Mouse (Mus musculus) hindbrain, embryonic 11.5 days (tissue): Measurements from ENCODE around the gene Dus1l. TPM values are rescaled to one million over a fixed set of nuclear protein-coding genes. Genes with fewer than 3 reads are reported as not detected.

Experiments used
- ATAC-seq: fragments of 200-750 bp; cut with Nextera tagmentation; 2 replicates; pipeline ENCODE4 v1.8.0; 2017; ENCODE audit warnings: mild to moderate bottlenecking, moderate TSS enrichment, moderate library complexity; ENCODE audit not compliant: low FRiP score
- DNase-seq: peaks from one replicate; pipeline ENCODE4 v3.0.0-alpha.2; 2015; ENCODE audit warnings: low spot score
- H3K27ac ChIP-seq: fragments of 300-500 bp; sonication (generic); 2 replicates; pipeline ENCODE4 v1.5.1; 2014; ENCODE audit warnings: mild to moderate bottlenecking, low read depth, low read length
- H3K27me3 ChIP-seq: fragments of 300-500 bp; sonication (generic); 2 replicates; pipeline ENCODE4 v1.6.1; 2014; ENCODE audit warnings: mild to moderate bottlenecking, low read length, moderate library complexity, mixed read lengths; ENCODE audit not compliant: control insufficient read depth, insufficient read depth
- H3K36me3 ChIP-seq: fragments of 300-500 bp; sonication (generic); 2 replicates; pipeline ENCODE4 v1.6.1; 2014; ENCODE audit warnings: mild to moderate bottlenecking, low read length, moderate library complexity, mixed read lengths; ENCODE audit not compliant: control insufficient read depth, insufficient read depth
- H3K4me1 ChIP-seq: fragments of 300-500 bp; sonication (generic); replicated peaks from 2 replicates; pipeline ENCODE4 v1.6.1; 2014; ENCODE audit warnings: low read length, mixed read lengths; ENCODE audit not compliant: control insufficient read depth, insufficient read depth
- H3K4me2 ChIP-seq: fragments of 300-500 bp; sonication (generic); replicated peaks from 2 replicates; pipeline ENCODE4 v1.6.1; 2014; ENCODE audit warnings: mild to moderate bottlenecking, low read depth, low read length
- H3K4me3 ChIP-seq: fragments of 300-500 bp; sonication (generic); 2 replicates; pipeline ENCODE4 v1.5.1; 2014; ENCODE audit warnings: low read depth, low read length
- H3K9ac ChIP-seq: fragments of 300-500 bp; sonication (generic); 2 replicates; pipeline ENCODE4 v1.6.1; 2014; ENCODE audit warnings: low read depth, low read length
- H3K9me3 ChIP-seq: fragments of 300-500 bp; sonication (generic); 2 replicates; pipeline ENCODE4 v1.6.1; 2016; ENCODE audit warnings: low read length; ENCODE audit not compliant: control insufficient read depth
- whole genome bisulfite sequencing: fragments of 180-500 bp; shearing (Covaris S2); extraction: QIAGEN DNeasy Blood & Tissue Kit; methylation state at CpG from one replicate; pipeline ENCODE4 v1.1.7; 2014; 5-methylcytosine and 5-hydroxymethylcytosine counted together
- polyA plus RNA-seq: library from polyadenylated mRNA; unstranded; fragments of >200 nt; fragmentation: Nextera tagmentation; extraction: Ambion mirVana; gene quantifications from 2 replicates; pipeline ENCODE4 v1.2.1, GENCODE M21; 2014

Gene Dus1l
- polyA plus RNA-seq, 1 experiment from 2014 or later, result 70.9 TPM

- WGBS, result 87% methylated on average over 14 of the region's 14 CpGs
- DNase-seq (no peak), ATAC-seq (no peak)
- Histone ChIP-seq H3K4me1 (peaks cover 33% of the 10 kb centered on the region), H3K27me3 (no peaks in the 10 kb centered on the region), H3K36me3 (peaks cover 27% of the 10 kb centered on the region), H3K9me3 (no peaks in the 10 kb centered on the region), H3K4me2 (peak overlapping the region; percentile 96), H3K27ac (no peak overlapping the region), H3K9ac (peak overlapping the region; percentile 16), H3K4me3 (no peak overlapping the region; the same call in 1 of the 2 replicates)
Observed at GRCm38 (mm10) chr11:120821076-120821922, 25.1 kb upstream of the Dus1l start.

DNA sequence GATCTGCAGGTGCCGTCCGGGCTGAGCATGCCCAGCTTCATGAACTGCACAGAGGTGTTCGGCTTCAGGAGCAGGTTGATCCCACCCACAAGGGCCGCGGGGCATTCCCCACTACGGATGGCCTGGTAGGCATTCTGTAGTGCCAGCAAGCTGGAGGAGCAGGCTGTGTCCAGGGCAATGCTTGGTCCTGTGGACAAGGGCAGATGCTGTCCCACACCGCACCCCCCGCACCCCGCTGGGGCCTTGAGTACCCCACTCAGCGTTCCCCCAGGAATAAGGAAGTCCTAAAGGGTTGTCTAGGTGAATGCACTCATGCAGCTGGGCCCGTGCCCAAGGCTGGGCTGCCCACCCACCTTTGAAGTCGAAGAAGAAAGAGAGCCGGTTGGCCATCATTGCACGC is 24.3 kb upstream of the Dus1l start:
- Histone ChIP-seq H3K9ac (no peak overlapping the region), H3K27me3 (no peaks in the 10 kb centered on the region), H3K4me1 (peaks cover 28% of the 10 kb centered on the region), H3K4me2 (no peak overlapping the region), H3K27ac (no peak overlapping the region), H3K9me3 (no peaks in the 10 kb centered on the region), H3K36me3 (peaks cover 34% of the 10 kb centered on the region), H3K4me3 (no peak overlapping the region)
- no peak for DNase-seq
- WGBS, result 94% methylated on average over 14 of the region's 14 CpGs
- ATAC-seq, result no peak

DNA sequence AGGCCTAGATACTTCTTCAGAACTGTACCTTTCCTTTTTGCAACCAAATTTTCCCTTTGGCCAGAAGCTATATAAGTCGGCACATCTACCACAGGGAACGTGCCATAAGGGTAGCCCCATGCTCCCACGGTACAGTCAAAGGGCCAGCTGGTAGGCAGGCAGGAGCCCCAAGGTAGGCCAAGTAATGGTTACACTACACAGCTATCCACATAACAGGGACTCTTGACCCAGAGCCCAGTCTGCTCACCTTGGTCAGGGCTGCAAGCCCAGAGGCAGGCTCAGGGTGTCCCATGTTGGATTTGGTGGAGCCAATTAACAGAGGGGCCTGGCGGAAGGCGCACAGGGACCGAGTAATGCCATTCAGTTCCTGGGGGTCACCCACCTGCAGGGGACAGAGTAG is 23.4 kb upstream of the Dus1l start:
- 92% methylated on average over 6 of the region's 6 CpGs for WGBS
- Histone ChIP-seq H3K36me3 (peaks cover 43% of the 10 kb centered on the region), H3K9ac (no peak overlapping the region), H3K4me1 (peaks cover 21% of the 10 kb centered on the region), H3K4me3 (no peak overlapping the region), H3K27ac (no peak overlapping the region), H3K9me3 (no peaks in the 10 kb centered on the region), H3K27me3 (no peaks in the 10 kb centered on the region), H3K4me2 (no peak overlapping the region)
- ATAC-seq (no peak), DNase-seq (no peak)

- no peak overlapping the region for H3K9ac ChIP-seq
- peaks cover 55% of the 10 kb centered on the region for H3K36me3 ChIP-seq
- no peak overlapping the region for H3K27ac ChIP-seq
- 94% methylated on average over 13 of the region's 13 CpGs for WGBS
- ATAC-seq, result no peak
- no peaks in the 10 kb centered on the region for H3K9me3 ChIP-seq
- H3K27me3 ChIP-seq, result no peaks in the 10 kb centered on the region
- DNase-seq, result no peak
- H3K4me1 ChIP-seq, result peaks cover 21% of the 10 kb centered on the region
- H3K4me2 ChIP-seq, result no peak overlapping the region
- H3K4me3 ChIP-seq, result no peak overlapping the region
Observed at GRCm38 (mm10) chr11:120818251-120818650, 22.0 kb upstream of the Dus1l start.

DNA sequence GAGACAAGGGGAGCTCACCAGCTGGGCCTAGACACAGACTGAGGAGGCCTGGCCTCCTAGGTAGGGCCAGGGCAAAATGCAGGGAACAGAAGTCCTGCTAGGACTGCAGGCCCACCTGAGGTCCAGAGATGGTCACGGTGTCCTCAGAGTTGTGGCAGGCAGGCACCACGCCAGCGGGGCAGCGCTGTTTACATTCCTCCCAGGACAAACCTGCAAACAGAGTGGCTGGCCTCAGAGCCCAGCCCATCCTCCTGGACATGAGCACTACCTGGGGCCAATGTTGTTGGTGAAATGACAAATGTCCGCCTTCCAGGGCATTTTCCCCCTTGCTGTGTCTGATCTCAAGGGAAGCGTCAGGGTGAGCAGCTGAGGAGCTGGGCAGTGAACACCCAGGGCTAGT is 21.2 kb upstream of the Dus1l start:
- H3K9me3 ChIP-seq, result no peaks in the 10 kb centered on the region
- no peak for DNase-seq
- H3K9ac ChIP-seq, result no peak overlapping the region
- H3K4me1 ChIP-seq, result peaks cover 16% of the 10 kb centered on the region
- H3K27me3 ChIP-seq, result no peaks in the 10 kb centered on the region
- H3K27ac ChIP-seq, result no peak overlapping the region
- H3K4me2 ChIP-seq, result no peak overlapping the region
- no peak for ATAC-seq
- no peak overlapping the region for H3K4me3 ChIP-seq
- 94% methylated on average over 6 of the region's 6 CpGs for WGBS
- peaks cover 61% of the 10 kb centered on the region for H3K36me3 ChIP-seq

DNA sequence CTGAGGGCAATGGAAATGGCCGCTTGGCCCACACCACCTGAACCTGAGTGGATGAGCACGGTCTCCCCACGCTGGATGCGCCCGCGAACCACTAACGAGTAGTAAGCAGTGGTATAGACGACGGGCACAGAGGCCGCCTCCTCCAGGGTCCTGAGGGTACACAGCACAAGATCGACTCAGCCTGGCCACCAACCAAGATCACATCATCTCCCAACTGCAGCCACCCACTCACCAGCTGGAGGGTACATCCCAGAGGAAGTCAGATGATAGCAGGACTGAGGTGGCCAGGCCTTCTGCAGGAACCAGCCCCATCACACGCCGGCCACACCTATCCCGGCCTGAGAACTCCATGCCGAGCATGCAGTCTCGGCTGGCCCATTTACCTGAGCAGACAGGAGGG is 15.9 kb upstream of the Dus1l start:
- H3K27ac ChIP-seq, result no peak overlapping the region
- no peaks in the 10 kb centered on the region for H3K4me1 ChIP-seq
- DNase-seq, result no peak
- WGBS, result 96% methylated on average over 16 of the region's 16 CpGs
- H3K9ac ChIP-seq, result no peak overlapping the region
- no peak overlapping the region for H3K4me2 ChIP-seq
- ATAC-seq, result no peak
- H3K9me3 ChIP-seq, result no peaks in the 10 kb centered on the region
- no peak overlapping the region for H3K4me3 ChIP-seq
- no peaks in the 10 kb centered on the region for H3K27me3 ChIP-seq
- peaks cover 67% of the 10 kb centered on the region for H3K36me3 ChIP-seq

DNA sequence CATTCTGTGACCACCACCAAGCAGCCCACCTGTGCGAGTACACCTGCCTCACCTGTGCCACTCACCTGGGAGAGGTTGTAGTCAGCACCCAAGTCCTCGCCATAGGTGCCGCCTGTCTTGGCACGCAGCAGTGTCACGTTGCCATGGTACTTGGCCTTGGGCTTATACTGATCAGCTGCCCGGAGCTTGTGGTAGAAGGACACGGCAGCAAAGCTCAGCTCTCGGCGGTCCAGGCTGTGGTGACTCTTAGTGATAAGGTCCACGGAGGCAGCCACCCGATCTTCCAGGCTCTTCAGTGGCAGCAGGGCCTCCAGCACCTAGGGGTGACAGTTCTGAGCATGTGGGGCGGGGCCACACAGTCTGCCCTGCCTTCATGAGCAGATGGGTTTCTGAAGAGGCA is 11.8 kb upstream of the Dus1l start:
- ATAC-seq (no peak), DNase-seq (no peak)
- Histone ChIP-seq H3K36me3 (peaks cover 44% of the 10 kb centered on the region), H3K4me2 (no peak overlapping the region), H3K4me3 (no peak overlapping the region), H3K27me3 (no peaks in the 10 kb centered on the region), H3K9ac (no peak overlapping the region), H3K9me3 (no peaks in the 10 kb centered on the region), H3K4me1 (no peaks in the 10 kb centered on the region), H3K27ac (no peak overlapping the region)
- 92% methylated on average over 12 of the region's 12 CpGs for WGBS

GRCm38 (mm10) chr11:120805375-120806298 is 9.4 kb upstream of the Dus1l start:
- no peak overlapping the region for H3K27ac ChIP-seq
- H3K4me3 ChIP-seq, result no peak overlapping the region
- H3K4me1 ChIP-seq, result no peaks in the 10 kb centered on the region
- DNase-seq (no peak), ATAC-seq (no peak)
- no peaks in the 10 kb centered on the region for H3K9me3 ChIP-seq
- H3K4me2 ChIP-seq, result no peak overlapping the region
- WGBS, result 87% methylated on average over 7 of the region's 7 CpGs
- H3K36me3 ChIP-seq, result peaks cover 32% of the 10 kb centered on the region
- no peak overlapping the region for H3K9ac ChIP-seq
- H3K27me3 ChIP-seq, result no peaks in the 10 kb centered on the region
